In genomic region chr9:20976961-20977689, GRCm38 (mm10) we compare ENCODE assay signal across 8 mouse cellular contexts. TPM values are rescaled to one million over a fixed set of nuclear protein-coding genes. Genes with fewer than 3 reads are reported as not detected.
A peak's percentile ranks its signal among the peaks of the same experiment; 100 is the strongest.
DNase-seq lines count a peak whose midpoint lies in the region; ATAC-seq and TF ChIP-seq lines count a peak whose summit lies in the region.

No protein-coding gene starts in this region.

- no peak for TF ChIP-seq CTCF in lung, adult 2 months (IDR thresholded peaks at IDR 0.05; ENCODE audit: insufficient read depth, low read length)
- TF ChIP-seq CTCF in small intestine, adult 2 months (IDR thresholded peaks at IDR 0.05; ENCODE audit: extremely low read depth, insufficient read length, insufficient replicate concordance, low read depth, low read length): no peak

- H3K4me2 ChIP-seq in embryonic facial prominence, embryonic 13.5 days: peak overlapping the region; percentile 90
- H3K4me2 ChIP-seq in limb, embryonic 14.5 days (replicated peaks; ENCODE audit: low read depth, low read length, severe bottlenecking): peak overlapping the region; percentile 70

- H3K4me3 ChIP-seq in lung, adult 2 months (replicated peaks; ENCODE audit: extremely low read depth, low read depth, low read length): peak overlapping the region; percentile 89
- H3K4me3 ChIP-seq in embryonic facial prominence, embryonic 13.5 days: peak overlapping the region; percentile 90
- H3K4me3 ChIP-seq in limb, embryonic 14.5 days (replicated peaks; ENCODE audit: low read length): peak overlapping the region; percentile 92
- peak overlapping the region; percentile 70 for H3K4me3 ChIP-seq in small intestine, adult 2 months (ENCODE audit: low read depth, low read length)

- peak overlapping the region; percentile 99 for H3K27ac ChIP-seq in embryonic facial prominence, embryonic 13.5 days
- H3K27ac ChIP-seq in limb, embryonic 14.5 days (replicated peaks; ENCODE audit: low read depth, low read length): peak overlapping the region; percentile 98
- no peak overlapping the region for H3K27ac ChIP-seq in small intestine, adult 2 months (ENCODE audit: insufficient read depth, low read depth, low read length)

- H3K27me3 ChIP-seq in embryonic facial prominence, embryonic 13.5 days: no peaks in the 10 kb centered on the region
- H3K27me3 ChIP-seq in limb, embryonic 14.5 days (ENCODE audit: control insufficient read depth, insufficient read depth, low read length): no peaks in the 10 kb centered on the region
- no peaks in the 10 kb centered on the region for H3K27me3 ChIP-seq in small intestine, adult 2 months (ENCODE audit: control insufficient read depth, insufficient read depth, low read length)

- H3K9me3 ChIP-seq in embryonic facial prominence, embryonic 13.5 days: no peaks in the 10 kb centered on the region
- H3K9me3 ChIP-seq in limb, embryonic 14.5 days (ENCODE audit: control insufficient read depth, low read length): no peaks in the 10 kb centered on the region

- peaks cover 20% of the 10 kb centered on the region for H3K4me1 ChIP-seq in lung, adult 2 months (ENCODE audit: control insufficient read depth, insufficient read depth, low read length)
- peaks cover 50% of the 10 kb centered on the region for H3K4me1 ChIP-seq in embryonic facial prominence, embryonic 13.5 days
- peaks cover 35% of the 10 kb centered on the region for H3K4me1 ChIP-seq in limb, embryonic 14.5 days (ENCODE audit: control insufficient read depth, insufficient read depth, low read length)
- H3K4me1 ChIP-seq in small intestine, adult 2 months (ENCODE audit: control insufficient read depth, insufficient read depth, insufficient read length, low read length): peaks cover 10% of the 10 kb centered on the region

- H3K9ac ChIP-seq in embryonic facial prominence, embryonic 13.5 days: peak overlapping the region; percentile 98; the same call in 1 of the 2 replicates
- peak overlapping the region; percentile 93 for H3K9ac ChIP-seq in limb, embryonic 14.5 days (ENCODE audit: low read depth, low read length, severe bottlenecking)

- no peaks in the 10 kb centered on the region for H3K36me3 ChIP-seq in embryonic facial prominence, embryonic 13.5 days
- no peaks in the 10 kb centered on the region; the same call in 1 of the 2 replicates for H3K36me3 ChIP-seq in limb, embryonic 14.5 days (ENCODE audit: control insufficient read depth, insufficient read depth, low read length)
- H3K36me3 ChIP-seq in small intestine, adult 2 months (ENCODE audit: control insufficient read depth, insufficient read depth, low read length): no peaks in the 10 kb centered on the region

- 2% methylated on average over 4 of the region's 4 CpGs for WGBS in lung, adult 2 months
- 3% methylated on average over 4 of the region's 4 CpGs for WGBS in embryonic facial prominence, embryonic 13.5 days
- 2% methylated on average over 4 of the region's 4 CpGs for WGBS in limb, embryonic 14.5 days
- under 1% methylated on average over 4 of the region's 4 CpGs for WGBS in small intestine, adult 2 months

- no peak for ATAC-seq in embryonic facial prominence, embryonic 13.5 days (ENCODE audit: insufficient number of reproducible peaks, insufficient read depth, low FRiP score, low TSS enrichment, low read depth)
- ATAC-seq in limb, embryonic 14.5 days (ENCODE audit: low FRiP score, low read depth): no peak

- DNase-seq in lung, adult 2 months: no peak
- no peak for DNase-seq in lung, adult 18-20 months
- DNase-seq in limb, embryonic 14.5 days (ENCODE audit: low spot score): no peak
- no peak for DNase-seq in cerebellum, postnatal 25 days
- DNase-seq in cerebellum, adult 11-12 months: no peak
- no peak for DNase-seq in spleen, postnatal 14 days (ENCODE audit: low spot score in 2 of 2)

- TF ChIP-seq POLR2A in lung, adult 2 months (IDR thresholded peaks at IDR 0.05; ENCODE audit: borderline replicate concordance, extremely low read depth, low read depth, low read length): no peak
- TF ChIP-seq POLR2A in limb, embryonic 14.5 days (IDR thresholded peaks at IDR 0.05; ENCODE audit: borderline replicate concordance, extremely low read depth, insufficient read depth, insufficient read length): no peak
- TF ChIP-seq POLR2A in small intestine, adult 2 months (IDR thresholded peaks at IDR 0.05; ENCODE audit: low read depth, low read length): no peak

RNA-seq across cellular contexts. Expression of gene S1pr2, which starts 0.5 kb away (rescaled TPM):
- 24.2 and 32.1 TPM in 2 replicates for polyA plus RNA-seq in lung, adult 2 months (2012; rRNA removed)
- 67.8 and 71.5 TPM in 2 replicates for polyA plus RNA-seq in embryonic facial prominence, embryonic 13.5 days (2015; fragmentation: Nextera tagmentation; extraction: Ambion mirVana)
- 28.3 and 37.6 TPM in 2 replicates for polyA plus RNA-seq in limb, embryonic 14.5 days (2012; rRNA removed)
- 59.9 and 67.9 TPM in 2 replicates for polyA plus RNA-seq in limb, embryonic 14.5 days (2014; fragmentation: Nextera tagmentation; extraction: Ambion mirVana)
- 2.5 and 2.9 TPM in 2 replicates for polyA plus RNA-seq in small intestine, adult 2 months (2012; rRNA removed)

RNA-seq across cellular contexts. Expression of gene Dnmt1, which starts 17.4 kb away (rescaled TPM):
- polyA plus RNA-seq in lung, adult 2 months (2012; rRNA removed): 20.5 and 22.8 TPM in 2 replicates
- polyA plus RNA-seq in embryonic facial prominence, embryonic 13.5 days (2015; fragmentation: Nextera tagmentation; extraction: Ambion mirVana): 102 and 109 TPM in 2 replicates
- 115 and 118 TPM in 2 replicates for polyA plus RNA-seq in limb, embryonic 14.5 days (2012; rRNA removed)
- polyA plus RNA-seq in limb, embryonic 14.5 days (2014; fragmentation: Nextera tagmentation; extraction: Ambion mirVana): 60.9 and 62.0 TPM in 2 replicates
- 10.4 and 21.7 TPM in 2 replicates for polyA plus RNA-seq in small intestine, adult 2 months (2012; rRNA removed)

RNA-seq across cellular contexts. Expression of gene Mrpl4, which starts 25.4 kb away (rescaled TPM):
- polyA plus RNA-seq in lung, adult 2 months (2012; rRNA removed): 113 and 130 TPM in 2 replicates
- polyA plus RNA-seq in embryonic facial prominence, embryonic 13.5 days (2015; fragmentation: Nextera tagmentation; extraction: Ambion mirVana): 142 TPM in 2 replicates
- polyA plus RNA-seq in limb, embryonic 14.5 days (2012; rRNA removed): 89.0 and 114 TPM in 2 replicates
- polyA plus RNA-seq in limb, embryonic 14.5 days (2014; fragmentation: Nextera tagmentation; extraction: Ambion mirVana): 115 and 118 TPM in 2 replicates
- 81.8 and 143 TPM in 2 replicates for polyA plus RNA-seq in small intestine, adult 2 months (2012; rRNA removed)

RNA-seq across cellular contexts. Expression of gene Icam1, which starts 38.7 kb away (rescaled TPM):
- polyA plus RNA-seq in lung, adult 2 months (2012; rRNA removed): 332 and 372 TPM in 2 replicates
- 13.4 and 15.4 TPM in 2 replicates for polyA plus RNA-seq in embryonic facial prominence, embryonic 13.5 days (2015; fragmentation: Nextera tagmentation; extraction: Ambion mirVana)
- polyA plus RNA-seq in limb, embryonic 14.5 days (2012; rRNA removed): 15.5 and 16.6 TPM in 2 replicates
- polyA plus RNA-seq in limb, embryonic 14.5 days (2014; fragmentation: Nextera tagmentation; extraction: Ambion mirVana): 18.3 and 21.2 TPM in 2 replicates
- polyA plus RNA-seq in small intestine, adult 2 months (2012; rRNA removed): 6.8 and 9.4 TPM in 2 replicates

RNA-seq across cellular contexts. Expression of gene Icam4, which starts 52.0 kb away (rescaled TPM):
- polyA plus RNA-seq in lung, adult 2 months (2012; rRNA removed): 1.8 and 1.9 TPM in 2 replicates
- polyA plus RNA-seq in embryonic facial prominence, embryonic 13.5 days (2015; fragmentation: Nextera tagmentation; extraction: Ambion mirVana): 0.27 and 2.6 TPM in 2 replicates
- polyA plus RNA-seq in limb, embryonic 14.5 days (2012; rRNA removed): 0.26 and 0.47 TPM in 2 replicates
- polyA plus RNA-seq in limb, embryonic 14.5 days (2014; fragmentation: Nextera tagmentation; extraction: Ambion mirVana): 0.99 and 1.3 TPM in 2 replicates
- polyA plus RNA-seq in small intestine, adult 2 months (2012; rRNA removed): 0.32 and 0.37 TPM in 2 replicates
